Mouse (Mus musculus) G1E (cell line): ENCODE measurements around the gene Hivep3. TPM values are rescaled to one million over a fixed set of nuclear protein-coding genes. Genes with fewer than 3 reads are reported as not detected.

Experiments used
- ATAC-seq: 2 replicates; pipeline ENCODE4 v1.8.0; 2016; ENCODE audit warnings: mild to moderate bottlenecking; ENCODE audit not compliant: insufficient number of reproducible peaks, poor library complexity, low FRiP score, severe bottlenecking; ENCODE audit errors: extremely low read depth
- DNase-seq: peaks from one replicate; pipeline ENCODE4 v3.0.0; 2012; ENCODE audit warnings: low spot score
- H3K27me3 ChIP-seq: 2 replicates; pipeline ENCODE4 v1.6.1; 2012; ENCODE audit warnings: mild to moderate bottlenecking, low read length, inconsistent platforms; ENCODE audit not compliant: insufficient read depth
- H3K36me3 ChIP-seq: replicated peaks from 2 replicates; pipeline ENCODE3; 2012; ENCODE audit warnings: mild to moderate bottlenecking, inconsistent platforms
- H3K4me1 ChIP-seq: 2 replicates; pipeline ENCODE4 v1.6.1; 2012; ENCODE audit warnings: low read depth, low read length, inconsistent platforms, mixed read lengths; ENCODE audit not compliant: insufficient read depth
- H3K4me3 ChIP-seq: 2 replicates; pipeline ENCODE4 v1.5.1; 2012; ENCODE audit warnings: low read depth, mild to moderate bottlenecking, inconsistent platforms, low read length, moderate library complexity, mixed read lengths
- H3K9me3 ChIP-seq: replicated peaks from 2 replicates; pipeline ENCODE4 v1.6.1; 2012; ENCODE audit warnings: inconsistent platforms
- CTCF ChIP-seq: IDR thresholded peaks from 2 replicates; pipeline ENCODE4 v1.5.1; 2012; ENCODE audit warnings: low read depth, low read length, inconsistent platforms, mixed read lengths
- GATA1 ChIP-seq: IDR thresholded peaks from 2 replicates; pipeline ENCODE4 v1.6.1; 2012; ENCODE audit warnings: borderline replicate concordance, low read length, inconsistent platforms, mixed read lengths
- GATA2 ChIP-seq: IDR thresholded peaks from 2 replicates; pipeline ENCODE4 v1.6.1; 2012; ENCODE audit warnings: low read depth, low read length, inconsistent platforms, borderline replicate concordance
- POLR2AphosphoS5 ChIP-seq: IDR thresholded peaks from 2 replicates; pipeline ENCODE4 v1.6.1; 2012; ENCODE audit warnings: low read depth, low read length, inconsistent platforms; ENCODE audit not compliant: insufficient replicate concordance
- TAL1 ChIP-seq: conservative IDR thresholded peaks from 2 replicates; pipeline ENCODE4 v1.6.1; 2012; ENCODE audit warnings: low read depth, low read length, inconsistent platforms, mixed read lengths
- polyA plus RNA-seq: library from polyadenylated mRNA; stranded (reverse); fragments of >175 nt; gene quantifications from 2 replicates; pipeline ENCODE4 v1.2.3, GENCODE M21; 2012
- total RNA-seq, 2 experiments: library from RNA; stranded (forward) in 1 of 2; stranded (reverse) in 1 of 2; fragments of 200-1000 nt in 1 of 2; fragments of >200 nt in 1 of 2; fragmentation: Nextera tagmentation in 1 of 2; gene quantifications; 2 replicates each; pipeline ENCODE4 v1.2.3; 2014 to 2017

The Hivep3 gene
- total and polyA plus RNA-seq, 3 experiments = 0.49 TPM; not detected in 2

GRCm38 (mm10) chr4:119775913-119776312, 42.3 kb downstream of the Hivep3 start:
- H3K36me3 ChIP-seq = no peaks in the 10 kb centered on the region

GRCm38 (mm10) chr4:119777146-119777545, 43.6 kb downstream of the Hivep3 start:
- no peaks in the 10 kb centered on the region for H3K27me3 ChIP-seq
- ATAC-seq = no peak
- H3K4me1 ChIP-seq = no peaks in the 10 kb centered on the region
- no peaks in the 10 kb centered on the region for H3K9me3 ChIP-seq
- TF ChIP-seq TAL1 (no peak), GATA1 (no peak), GATA2 (no peak), CTCF (no peak), POLR2AphosphoS5 (no peak)
- no peak for DNase-seq
- H3K36me3 ChIP-seq = no peaks in the 10 kb centered on the region
- H3K4me3 ChIP-seq = no peak overlapping the region

More at GRCm38 (mm10) chr4:119775913-119776312, 42.3 kb downstream of the Hivep3 start:
- ATAC-seq = no peak
- no peak for DNase-seq
- no peaks in the 10 kb centered on the region for H3K4me1 ChIP-seq
- H3K27me3 ChIP-seq = no peaks in the 10 kb centered on the region
- no peak for TF ChIP-seq POLR2AphosphoS5
- no peak for TF ChIP-seq GATA1
- no peak for TF ChIP-seq TAL1
- no peak for TF ChIP-seq CTCF
- TF ChIP-seq GATA2 = no peak
- H3K9me3 ChIP-seq = no peaks in the 10 kb centered on the region
- no peak overlapping the region for H3K4me3 ChIP-seq

GRCm38 (mm10) chr4:119779561-119780400, 46.2 kb downstream of the Hivep3 start:
- Histone ChIP-seq H3K36me3 (no peaks in the 10 kb centered on the region), H3K4me1 (no peaks in the 10 kb centered on the region), H3K4me3 (no peak overlapping the region), H3K9me3 (no peaks in the 10 kb centered on the region), H3K27me3 (no peaks in the 10 kb centered on the region)
- ATAC-seq = no peak
- no peak for TF ChIP-seq TAL1
- no peak for TF ChIP-seq GATA2
- no peak for TF ChIP-seq CTCF
- no peak for TF ChIP-seq GATA1
- TF ChIP-seq POLR2AphosphoS5 = no peak
- no peak for DNase-seq

DNA sequence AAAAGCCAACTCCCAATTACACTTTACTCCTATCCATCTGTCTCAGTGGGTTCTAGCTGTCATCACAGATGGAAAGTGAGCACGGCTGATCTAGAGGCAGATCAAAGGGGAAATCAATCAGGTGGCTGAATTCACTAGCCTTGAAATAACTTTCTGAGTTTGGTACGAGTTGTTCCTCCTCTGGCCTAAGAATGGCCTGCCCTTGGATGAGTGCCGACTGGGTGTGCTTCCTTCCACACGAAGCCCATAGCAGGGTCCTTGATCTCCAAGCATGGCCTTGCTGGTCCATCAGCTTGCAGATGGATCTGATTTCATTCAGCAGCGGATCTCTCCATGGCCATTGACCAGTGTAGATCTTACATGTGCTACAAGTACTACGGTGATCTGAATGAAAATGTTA, 47.3 kb downstream of the Hivep3 start:
- DNase-seq (no peak), ATAC-seq (no peak)
- no peaks in the 10 kb centered on the region for H3K36me3 ChIP-seq
- H3K27me3 ChIP-seq = no peaks in the 10 kb centered on the region
- H3K4me1 ChIP-seq = no peaks in the 10 kb centered on the region
- no peak overlapping the region for H3K4me3 ChIP-seq
- H3K9me3 ChIP-seq = no peaks in the 10 kb centered on the region
- TF ChIP-seq TAL1 (no peak), POLR2AphosphoS5 (no peak), GATA2 (no peak), CTCF (no peak), GATA1 (no peak)

DNA sequence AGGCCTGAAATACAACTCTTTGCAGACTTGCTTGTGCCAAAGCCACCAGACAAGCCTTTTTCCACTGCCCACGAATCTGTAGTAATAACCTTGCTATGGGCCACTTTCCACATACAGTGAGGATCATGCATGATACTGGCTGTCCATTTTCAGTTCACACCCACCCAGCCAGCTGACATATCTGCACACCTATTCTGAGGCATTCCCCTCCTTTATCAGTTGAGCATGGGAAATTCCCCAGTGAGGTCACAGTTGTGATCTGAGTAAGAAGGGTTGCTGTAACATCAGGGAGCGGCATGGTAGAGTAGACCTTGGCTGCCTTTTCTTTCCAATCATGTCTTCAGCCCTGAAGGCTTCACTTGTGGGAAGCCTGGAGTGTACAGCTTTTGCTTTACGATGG, 51.4 kb downstream of the Hivep3 start:
- TF ChIP-seq GATA1 = no peak
- TF ChIP-seq GATA2 = no peak
- no peak for TF ChIP-seq CTCF
- TF ChIP-seq TAL1 = no peak
- TF ChIP-seq POLR2AphosphoS5 = no peak
- no peaks in the 10 kb centered on the region for H3K27me3 ChIP-seq
- no peaks in the 10 kb centered on the region for H3K36me3 ChIP-seq
- no peaks in the 10 kb centered on the region for H3K4me1 ChIP-seq
- no peak for DNase-seq
- H3K4me3 ChIP-seq = no peak overlapping the region
- H3K9me3 ChIP-seq = no peaks in the 10 kb centered on the region
- no peak for ATAC-seq

- no peak for DNase-seq
- Histone ChIP-seq H3K27me3 (no peaks in the 10 kb centered on the region), H3K36me3 (no peaks in the 10 kb centered on the region), H3K4me3 (no peak overlapping the region), H3K9me3 (no peaks in the 10 kb centered on the region), H3K4me1 (no peaks in the 10 kb centered on the region)
- no peak for ATAC-seq
- no peak for TF ChIP-seq GATA2
- TF ChIP-seq GATA1 = no peak
- no peak for TF ChIP-seq POLR2AphosphoS5
- TF ChIP-seq CTCF = no peak
- TF ChIP-seq TAL1 = no peak
Observed at GRCm38 (mm10) chr4:119786307-119786706, 52.7 kb downstream of the Hivep3 start.
